17 mouse cellular contexts compared by ENCODE assay signal in the genomic region with DNA sequence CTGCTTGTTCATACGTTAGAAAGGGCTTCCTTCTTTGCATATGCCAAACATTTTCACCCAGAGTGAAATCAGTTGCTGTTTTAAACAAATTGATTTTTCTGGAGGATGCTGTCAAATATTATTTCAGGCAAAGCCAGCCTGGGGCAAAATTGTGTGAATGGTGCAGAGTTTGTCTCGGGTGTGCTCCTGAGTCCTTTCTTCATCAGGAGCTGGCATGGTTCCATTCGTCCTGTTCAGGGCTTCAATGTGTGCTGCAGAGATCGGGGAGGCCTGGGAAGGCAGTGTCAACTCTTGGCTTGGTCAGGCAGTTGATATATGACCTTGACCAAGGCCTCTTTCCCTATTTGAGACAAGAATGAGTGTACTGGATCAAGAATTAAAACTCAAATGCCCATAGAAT.
DNase-seq lines count a peak whose midpoint lies in the region; ATAC-seq and TF ChIP-seq lines count a peak whose summit lies in the region.
"Had no signal": no experiment of that assay in that cellular context is flagged by ENCODE, and none has a peak within 500 bp of the region (broad histone marks: within the 10 kb centered on the region; RNA-seq: fewer than 3 reads in every experiment).

No protein-coding gene starts in this region.

- ATAC-seq in forebrain, embryonic 12.5 days (ENCODE audit: low FRiP score): no peak
- ATAC-seq in forebrain, embryonic 15.5 days (replicated peaks): no peak; the same call in 1 of the 2 replicates
- no peak for ATAC-seq in intestine, embryonic 15.5 days
- ATAC-seq: intestine, postnatal 0 days; lung, postnatal 0 days; Patski had no signal

- no peaks in the 10 kb centered on the region for H3K27me3 ChIP-seq in forebrain, embryonic 12.5 days
- no peaks in the 10 kb centered on the region for H3K27me3 ChIP-seq in forebrain, embryonic 10.5 days (ENCODE audit: poor library complexity, severe bottlenecking)
- no peaks in the 10 kb centered on the region for H3K27me3 ChIP-seq in forebrain, embryonic 15.5 days
- H3K27me3 ChIP-seq in intestine, embryonic 15.5 days (replicated peaks): no peaks in the 10 kb centered on the region
- H3K27me3 ChIP-seq: embryonic facial prominence, embryonic 15.5 days; liver, embryonic 13.5 days; megakaryocyte, embryonic 14.5 days had no signal

- H3K9me3 ChIP-seq in forebrain, embryonic 12.5 days: no peaks in the 10 kb centered on the region
- no peaks in the 10 kb centered on the region for H3K9me3 ChIP-seq in forebrain, embryonic 10.5 days
- H3K9me3 ChIP-seq in forebrain, embryonic 15.5 days: no peaks in the 10 kb centered on the region
- H3K9me3 ChIP-seq in intestine, embryonic 15.5 days: no peaks in the 10 kb centered on the region
- H3K9me3 ChIP-seq: embryonic facial prominence, embryonic 15.5 days; heart, embryonic 10.5 days; liver, embryonic 13.5 days had no signal

- no peak for DNase-seq in forebrain, embryonic 10.5 days (ENCODE audit: extremely low spot score, low spot score)
- DNase-seq in left cerebral cortex, adult 2 months (ENCODE audit: extremely low spot score in 1 of 2, low spot score in 2 of 2): no peak
- DNase-seq in left cerebral cortex, adult 8-10 months (ENCODE audit: low spot score in 2 of 2): no peak
- peak; percentile 48 for DNase-seq in brain, adult 2 months (ENCODE audit: low read depth, low spot score)
- DNase-seq in kidney, adult 11 months: no peak
- DNase-seq: gastrocnemius, postnatal 14 days; kidney, postnatal 14 days; liver, embryonic 13.5 days had no signal

- intact Hi-C loops in left cerebral cortex, adult 2 months (cut with DNase I): loop anchor here (2.0 kb wide), 1 partner anchor 223 kb away; no protein-coding TSS in a partner anchor

- H3K4me1 ChIP-seq in forebrain, embryonic 12.5 days: peaks cover 9% of the 10 kb centered on the region
- H3K4me1 ChIP-seq in forebrain, embryonic 10.5 days: peaks cover 9% of the 10 kb centered on the region
- peaks cover 24% of the 10 kb centered on the region for H3K4me1 ChIP-seq in forebrain, embryonic 15.5 days
- no peaks in the 10 kb centered on the region for H3K4me1 ChIP-seq in intestine, embryonic 15.5 days (replicated peaks)
- H3K4me1 ChIP-seq: embryonic facial prominence, embryonic 15.5 days; heart, embryonic 10.5 days; liver, embryonic 13.5 days; megakaryocyte, embryonic 14.5 days had no signal

- TF ChIP-seq CTCF in left cerebral cortex, adult 2 months (IDR thresholded peaks at IDR 0.05): no peak

- WGBS in forebrain, embryonic 12.5 days: 59% methylated on average over 4 of the region's 4 CpGs
- 76% methylated on average over 4 of the region's 4 CpGs for WGBS in forebrain, embryonic 10.5 days
- 25% methylated on average over 4 of the region's 4 CpGs for WGBS in forebrain, embryonic 15.5 days
- WGBS in intestine, embryonic 15.5 days: 70% methylated on average over 4 of the region's 4 CpGs

- no peak overlapping the region for H3K9ac ChIP-seq in forebrain, embryonic 12.5 days
- no peak overlapping the region for H3K9ac ChIP-seq in forebrain, embryonic 15.5 days (replicated peaks)
- no peak overlapping the region for H3K9ac ChIP-seq in intestine, embryonic 15.5 days
- H3K9ac ChIP-seq: embryonic facial prominence, embryonic 15.5 days; liver, embryonic 13.5 days had no signal

- H3K27ac ChIP-seq in forebrain, embryonic 12.5 days: peak overlapping the region; percentile 36; the same call in 1 of the 2 replicates
- no peak overlapping the region for H3K27ac ChIP-seq in forebrain, embryonic 10.5 days
- peak overlapping the region; percentile 82 for H3K27ac ChIP-seq in left cerebral cortex, adult 2 months
- H3K27ac ChIP-seq in forebrain, embryonic 15.5 days (replicated peaks): peak overlapping the region; percentile 92
- H3K27ac ChIP-seq in intestine, embryonic 15.5 days: no peak overlapping the region
- H3K27ac ChIP-seq: embryonic facial prominence, embryonic 15.5 days; heart, embryonic 10.5 days; liver, embryonic 13.5 days had no signal

- H3K4me2 ChIP-seq in forebrain, embryonic 12.5 days: no peak overlapping the region
- H3K4me2 ChIP-seq in forebrain, embryonic 15.5 days (replicated peaks): no peak overlapping the region
- no peak overlapping the region for H3K4me2 ChIP-seq in intestine, embryonic 15.5 days (replicated peaks)
- H3K4me2 ChIP-seq: embryonic facial prominence, embryonic 15.5 days; liver, embryonic 13.5 days had no signal

- H3K4me3 ChIP-seq in forebrain, embryonic 12.5 days (replicated peaks): no peak overlapping the region
- no peak overlapping the region for H3K4me3 ChIP-seq in forebrain, embryonic 10.5 days
- no peak overlapping the region for H3K4me3 ChIP-seq in left cerebral cortex, adult 2 months
- no peak overlapping the region for H3K4me3 ChIP-seq in forebrain, embryonic 15.5 days
- H3K4me3 ChIP-seq in intestine, embryonic 15.5 days (replicated peaks): no peak overlapping the region
- H3K4me3 ChIP-seq: embryonic facial prominence, embryonic 15.5 days; heart, embryonic 10.5 days; liver, embryonic 13.5 days; megakaryocyte, embryonic 14.5 days had no signal

- H3K36me3 ChIP-seq in forebrain, embryonic 12.5 days (replicated peaks): no peaks in the 10 kb centered on the region
- no peaks in the 10 kb centered on the region for H3K36me3 ChIP-seq in forebrain, embryonic 10.5 days (replicated peaks)
- H3K36me3 ChIP-seq in forebrain, embryonic 15.5 days: no peaks in the 10 kb centered on the region
- no peaks in the 10 kb centered on the region for H3K36me3 ChIP-seq in intestine, embryonic 15.5 days
- H3K36me3 ChIP-seq: embryonic facial prominence, embryonic 15.5 days; heart, embryonic 10.5 days; liver, embryonic 13.5 days had no signal

Comparison
In these comparisons a context has a peak if more than half of its experiments do, and no peak if none do; other contexts are left out.
1. H3K27ac ChIP-seq: peak in forebrain, embryonic 12.5 days (single experiment), left cerebral cortex, adult 2 months (single experiment) and forebrain, embryonic 15.5 days (single experiment); none in forebrain, embryonic 10.5 days (single experiment) and intestine, embryonic 15.5 days (single experiment).